In genomic region chr17:13657182-13657562, GRCm38 (mm10) we compare ENCODE assay signal across 11 mouse cellular contexts.
DNase-seq lines count a peak whose midpoint lies in the region; ATAC-seq and TF ChIP-seq lines count a peak whose summit lies in the region.
"Had no signal": no experiment of that assay in that cellular context is flagged by ENCODE, and none has a peak within 500 bp of the region (broad histone marks: within the 10 kb centered on the region; RNA-seq: fewer than 3 reads in every experiment).

No protein-coding gene starts in this region.

- no peaks in the 10 kb centered on the region for H3K36me3 ChIP-seq in heart, embryonic 10.5 days
- no peaks in the 10 kb centered on the region for H3K36me3 ChIP-seq in lung, postnatal 0 days (ENCODE audit: insufficient read depth, low read length)
- H3K36me3 ChIP-seq in limb, embryonic 15.5 days: no peaks in the 10 kb centered on the region
- no peaks in the 10 kb centered on the region for H3K36me3 ChIP-seq in small intestine, adult 2 months (ENCODE audit: control insufficient read depth, insufficient read depth, low read length)

- TF ChIP-seq EP300 in lung, postnatal 0 days (IDR thresholded peaks at IDR 0.05): no peak

- H3K4me3 ChIP-seq in heart, embryonic 10.5 days: peak overlapping the region; percentile 46
- no peak overlapping the region for H3K4me3 ChIP-seq in lung, postnatal 0 days (ENCODE audit: low read depth, low read length)
- no peak overlapping the region for H3K4me3 ChIP-seq in limb, embryonic 15.5 days
- no peak overlapping the region for H3K4me3 ChIP-seq in small intestine, adult 2 months (ENCODE audit: low read depth, low read length)

- WGBS in heart, embryonic 10.5 days: 33% methylated on average over 10 of the region's 10 CpGs
- WGBS in lung, postnatal 0 days: 23% methylated on average over 10 of the region's 10 CpGs
- 45% methylated on average over 10 of the region's 10 CpGs for WGBS in limb, embryonic 15.5 days
- 60% methylated on average over 10 of the region's 10 CpGs for WGBS in small intestine, adult 2 months

- ATAC-seq in lung, postnatal 0 days: no peak
- ATAC-seq in limb, embryonic 15.5 days (ENCODE audit: insufficient number of reproducible peaks, low FRiP score, low TSS enrichment, low read depth): no peak

- H3K9ac ChIP-seq in lung, postnatal 0 days (replicated peaks; ENCODE audit: low read depth): no peak overlapping the region
- H3K9ac ChIP-seq in limb, embryonic 15.5 days: no peak overlapping the region

- H3K4me1 ChIP-seq in heart, embryonic 10.5 days: peaks cover 59% of the 10 kb centered on the region
- H3K4me1 ChIP-seq in lung, postnatal 0 days (ENCODE audit: insufficient read depth, low read depth, low read length): no peaks in the 10 kb centered on the region; the same call in 1 of the 2 replicates
- H3K4me1 ChIP-seq in limb, embryonic 15.5 days: peaks cover 7% of the 10 kb centered on the region
- H3K4me1 ChIP-seq in small intestine, adult 2 months (ENCODE audit: control insufficient read depth, insufficient read depth, insufficient read length, low read length): peaks cover 4% of the 10 kb centered on the region; the same call in 1 of the 2 replicates

- TF ChIP-seq CTCF in lung, postnatal 0 days (IDR thresholded peaks at IDR 0.05): no peak
- no peak for TF ChIP-seq CTCF in small intestine, adult 2 months (IDR thresholded peaks at IDR 0.05; ENCODE audit: extremely low read depth, insufficient read length, insufficient replicate concordance, low read depth, low read length)

- no peaks in the 10 kb centered on the region for H3K9me3 ChIP-seq in heart, embryonic 10.5 days
- no peaks in the 10 kb centered on the region for H3K9me3 ChIP-seq in lung, postnatal 0 days (ENCODE audit: low read length)
- no peaks in the 10 kb centered on the region for H3K9me3 ChIP-seq in limb, embryonic 15.5 days

- H3K27me3 ChIP-seq in heart, embryonic 10.5 days (ENCODE audit: insufficient read depth, poor library complexity, severe bottlenecking): no peaks in the 10 kb centered on the region
- no peaks in the 10 kb centered on the region for H3K27me3 ChIP-seq in lung, postnatal 0 days (replicated peaks; ENCODE audit: insufficient read depth, low read length)
- no peaks in the 10 kb centered on the region for H3K27me3 ChIP-seq in limb, embryonic 15.5 days
- no peaks in the 10 kb centered on the region for H3K27me3 ChIP-seq in small intestine, adult 2 months (ENCODE audit: control insufficient read depth, insufficient read depth, low read length)
- H3K27me3 ChIP-seq: CH12.LX had no signal

- DNase-seq in heart, embryonic 10.5 days (ENCODE audit: low spot score): no peak
- DNase-seq in heart, postnatal 14 days: no peak
- DNase-seq in lung, postnatal 0 days (ENCODE audit: low spot score): no peak
- DNase-seq in lung, adult 18-20 months: no peak
- no peak for DNase-seq in gastrocnemius, postnatal 10 days
- no peak for DNase-seq in kidney, postnatal 4 days
- DNase-seq: adrenal gland, postnatal 14 days; thymus, postnatal 14 days had no signal

- peak overlapping the region; percentile 83 for H3K27ac ChIP-seq in heart, embryonic 10.5 days
- H3K27ac ChIP-seq in lung, postnatal 0 days (ENCODE audit: low read length): peak overlapping the region; percentile 16; the same call in 1 of the 2 replicates
- H3K27ac ChIP-seq in limb, embryonic 15.5 days: no peak overlapping the region; the same call in 1 of the 2 replicates
- H3K27ac ChIP-seq in small intestine, adult 2 months (ENCODE audit: insufficient read depth, low read depth, low read length): peak overlapping the region; percentile 45; the same call in 1 of the 2 replicates

- no peak for TF ChIP-seq POLR2A in small intestine, adult 2 months (IDR thresholded peaks at IDR 0.05; ENCODE audit: low read depth, low read length)

- H3K4me2 ChIP-seq in lung, postnatal 0 days (replicated peaks; ENCODE audit: low read depth, low read length): 0 out of 2 replicates have a peak overlapping the region, but pooled peaks have one; percentile 27
- peak overlapping the region; percentile 10; the same call in 1 of the 2 replicates for H3K4me2 ChIP-seq in limb, embryonic 15.5 days

- intact Hi-C loops in heart, postnatal 14 days (cut with DNase I): no loop called here
